Mouse (Mus musculus): ENCODE results near the gene Ambn.
"Not testable (repeated sequence)": the region's sequence is repeated elsewhere in the genome, so short reads cannot be mapped to it uniquely, and the experiment has no call there.

The Ambn gene

DNA sequence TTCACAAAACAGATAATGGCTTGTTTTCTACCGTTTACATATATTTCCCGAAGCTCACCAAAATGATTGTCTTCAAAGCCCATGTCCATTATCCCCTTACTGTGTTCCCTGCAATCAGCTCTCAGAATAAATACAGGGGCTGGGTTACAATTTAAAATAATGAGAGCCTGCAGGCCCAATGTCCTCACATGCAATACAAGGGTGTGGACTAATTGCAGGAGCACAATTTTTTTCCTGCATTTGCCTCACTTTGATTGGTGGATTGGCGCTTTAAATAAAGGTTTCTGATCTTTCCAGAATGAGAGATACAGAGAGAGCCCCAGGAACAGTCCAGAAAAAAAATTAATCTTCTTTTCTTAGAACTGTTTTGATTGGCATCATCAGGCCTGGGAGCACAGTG lies at the start of gene Ambn:
TSS of gene Ambn (plus strand) at position 301 of the 400 bp plus-strand sequence.
- DNase-seq (ENCODE audit: extremely low read depth, insufficient read length, low spot score) = no peak

DNA sequence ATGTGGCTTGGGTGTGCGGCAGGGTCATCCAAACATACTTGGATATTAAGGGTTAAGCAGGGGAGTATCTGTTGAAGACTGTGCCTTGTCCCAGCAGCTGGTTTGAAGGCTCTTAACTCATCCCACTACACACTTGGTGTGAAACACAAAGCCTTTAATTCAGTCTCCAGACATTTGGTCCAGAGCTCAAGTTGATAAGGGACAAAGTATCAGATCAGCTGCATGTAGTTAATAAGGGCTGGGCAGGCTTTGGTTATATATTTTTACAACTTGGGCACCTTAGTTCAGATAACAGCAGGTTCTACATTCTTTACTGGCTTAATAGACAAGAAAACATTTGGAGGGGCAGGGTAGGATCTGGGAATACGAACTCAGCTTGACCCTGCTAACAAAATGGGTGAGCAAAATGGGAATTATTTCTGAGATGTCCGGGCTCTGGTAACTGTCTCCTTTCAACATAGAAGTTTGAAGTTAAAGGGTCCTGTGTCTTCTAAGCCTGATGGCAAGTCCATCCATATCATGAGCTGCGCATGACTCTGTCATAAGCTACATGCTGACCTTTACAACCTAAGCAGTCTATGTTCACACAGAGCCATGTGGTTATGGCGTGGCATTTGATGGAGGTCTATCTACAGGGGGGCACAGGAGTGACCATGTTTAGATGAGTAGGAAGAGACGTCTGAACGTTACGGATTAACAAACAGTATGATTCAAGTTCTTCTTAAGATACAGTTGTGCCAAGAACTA lies 35.3 kb upstream of the Ambn start:
- no peak for DNase-seq (ENCODE audit: extremely low read depth, insufficient read length, low spot score)

DNA sequence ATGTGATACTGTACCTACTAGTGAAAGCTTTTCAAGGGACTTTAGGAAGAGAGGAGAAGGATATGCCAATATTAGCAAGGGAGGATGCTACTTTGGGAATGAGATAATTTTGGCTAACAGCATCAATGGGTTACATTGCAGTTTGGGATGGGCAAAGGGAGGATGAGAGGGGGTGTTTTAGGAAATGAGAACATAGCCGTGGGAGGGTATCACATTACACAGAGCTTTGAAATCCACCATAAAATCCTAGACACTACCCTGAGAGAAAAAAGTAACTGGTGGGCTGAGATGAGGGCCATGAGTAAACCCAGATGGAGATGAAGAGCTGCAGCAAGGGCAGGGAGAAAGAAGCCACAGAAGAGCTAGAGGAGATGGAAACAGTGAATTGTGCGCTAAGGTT lies 30.9 kb upstream of the Ambn start:
- not testable (repeated sequence) for DNase-seq (ENCODE audit: extremely low read depth, insufficient read length, low spot score)

DNA sequence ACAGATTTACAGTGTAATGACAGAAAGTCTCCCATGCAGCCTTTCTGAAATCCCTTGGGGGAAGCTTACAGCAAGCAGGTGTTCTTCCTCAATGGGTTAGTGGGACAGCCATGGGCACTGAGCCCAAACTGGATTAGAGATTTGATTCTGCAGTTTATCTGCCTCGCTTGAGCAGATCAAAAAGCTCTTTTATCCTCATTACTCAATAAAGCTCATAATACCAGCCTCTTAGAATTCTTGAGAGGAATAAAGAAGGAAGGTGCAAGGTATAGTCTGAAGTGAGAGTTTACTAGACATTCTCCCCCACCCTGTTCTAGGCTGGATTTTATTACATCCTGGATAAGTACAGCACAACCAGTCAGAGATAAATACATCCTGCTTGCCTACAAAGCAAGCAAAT lies 29.0 kb upstream of the Ambn start:
- DNase-seq (ENCODE audit: extremely low read depth, insufficient read length, low spot score) = no peak

DNA sequence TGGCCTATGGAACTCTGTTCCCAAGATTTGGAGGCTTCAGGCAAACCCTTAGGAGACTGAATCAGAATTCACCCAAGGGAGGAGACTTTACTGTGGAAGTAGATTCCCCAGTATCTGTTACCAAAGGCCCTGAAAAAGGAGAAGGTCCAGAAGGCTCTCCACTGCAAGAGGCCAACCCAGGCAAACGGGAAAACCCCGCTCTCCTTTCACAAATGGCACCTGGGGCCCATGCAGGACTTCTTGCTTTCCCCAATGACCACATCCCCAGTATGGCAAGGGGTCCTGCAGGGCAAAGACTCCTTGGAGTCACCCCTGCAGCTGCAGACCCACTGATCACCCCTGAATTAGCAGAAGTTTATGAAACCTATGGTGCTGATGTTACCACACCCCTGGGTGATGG lies 11.7 kb downstream of the Ambn start:
- no peak for DNase-seq (ENCODE audit: extremely low read depth, insufficient read length, low spot score)

DNA sequence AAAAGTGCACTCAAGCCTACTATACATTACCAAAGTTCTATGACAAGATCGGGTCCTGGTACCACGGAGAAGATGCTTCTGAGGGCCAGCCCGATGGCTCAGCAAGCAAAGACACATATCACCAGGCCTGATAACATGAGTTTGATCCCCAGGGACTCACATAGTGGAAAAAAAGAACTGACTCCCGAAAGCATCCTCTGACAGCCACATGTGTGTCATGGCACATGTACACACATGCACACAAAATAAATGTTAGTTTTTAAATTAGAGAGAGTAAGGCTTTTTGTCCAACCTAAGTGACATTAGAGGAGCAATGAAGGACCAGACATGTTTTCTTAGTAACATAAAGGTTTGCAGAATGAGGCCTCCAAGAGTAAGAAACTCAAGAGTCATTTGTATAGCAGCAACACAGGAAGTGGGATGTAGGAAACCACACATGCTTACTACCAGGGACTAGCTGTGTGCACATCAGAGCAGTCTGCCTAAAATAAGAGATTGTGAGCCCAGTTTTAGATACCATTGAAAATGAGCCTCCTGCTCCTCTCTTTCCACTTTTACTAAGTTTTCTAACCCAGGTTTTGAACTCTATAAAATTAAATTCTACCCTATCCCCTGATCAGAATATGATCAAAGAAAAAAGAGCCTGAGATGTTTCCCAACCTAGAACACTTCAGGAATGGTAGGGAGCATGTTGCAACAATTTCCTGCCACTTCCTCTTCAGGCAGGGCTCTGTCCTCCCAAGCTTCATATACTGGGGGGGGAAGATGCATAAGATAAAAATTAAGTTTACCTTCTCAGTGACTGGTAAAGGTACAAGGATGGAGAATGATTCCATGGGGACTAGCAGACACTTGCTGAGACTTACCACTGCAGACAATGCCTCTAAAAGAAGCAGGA lies 13.3 kb downstream of the Ambn start:
- DNase-seq (ENCODE audit: extremely low read depth, insufficient read length, low spot score) = no peak

DNA sequence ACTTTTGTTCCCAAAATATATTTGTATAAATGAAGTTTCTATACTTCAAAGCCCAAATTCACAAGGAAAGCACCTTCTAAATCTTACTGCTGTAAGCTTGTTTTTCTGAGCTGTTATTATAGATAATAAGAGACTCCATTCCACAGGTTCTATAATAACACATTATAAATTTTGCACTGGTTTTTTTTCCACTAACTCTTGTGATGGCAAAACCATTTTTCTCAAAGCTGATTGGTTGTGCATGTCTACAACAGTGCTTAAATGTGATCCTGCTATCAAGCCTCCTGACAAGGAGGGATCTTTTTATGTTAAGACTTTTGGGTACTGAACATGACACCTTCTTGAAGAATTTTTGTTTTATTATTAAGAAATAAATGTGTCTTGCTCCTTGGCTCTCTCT lies 31.9 kb downstream of the Ambn start, which contains the start of gene Enam:
TSS of gene Enam (plus strand) at position 301 of the 400 bp plus-strand sequence.
- no peak for DNase-seq (ENCODE audit: extremely low read depth, insufficient read length, low spot score)

DNA sequence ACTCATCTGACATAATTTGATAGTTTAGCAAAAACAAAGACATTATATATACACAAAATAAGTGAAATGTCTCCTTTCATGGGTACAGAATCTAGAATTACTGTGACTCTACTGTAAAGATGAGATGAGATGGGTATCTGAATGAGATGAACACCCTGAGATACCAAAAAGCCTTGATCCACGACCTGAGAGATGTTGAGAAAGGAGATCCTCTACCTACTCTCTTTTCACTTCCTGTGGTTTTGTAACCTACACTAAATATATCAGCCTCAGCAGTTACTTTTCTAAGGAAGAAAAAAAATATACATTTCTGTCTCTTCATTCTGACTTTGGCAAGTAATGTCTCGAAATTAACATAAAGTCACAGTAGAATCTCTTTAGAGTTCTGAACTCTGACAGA lies 33.2 kb downstream of the Ambn start:
- no peak for DNase-seq (ENCODE audit: extremely low read depth, insufficient read length, low spot score)

DNA sequence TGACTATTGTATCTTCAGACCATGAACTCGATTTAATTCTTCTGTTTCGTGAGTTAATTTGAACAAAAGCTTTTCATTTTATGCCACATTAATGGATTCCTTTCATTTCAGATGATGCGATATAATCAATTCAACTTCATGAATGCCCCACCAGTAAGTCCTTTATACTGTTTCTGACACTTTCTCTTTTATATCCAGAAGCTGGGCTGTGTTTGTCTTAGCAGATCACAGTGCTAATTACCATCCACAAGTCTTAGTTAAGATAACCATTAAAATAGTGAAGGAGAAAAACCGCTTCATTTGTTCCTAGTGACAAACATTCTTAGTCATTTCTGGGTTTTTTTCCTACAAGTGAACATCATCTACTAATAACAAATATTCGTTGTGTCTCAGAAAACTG lies 35.3 kb downstream of the Ambn start:
- no peak for DNase-seq (ENCODE audit: extremely low read depth, insufficient read length, low spot score)

DNA sequence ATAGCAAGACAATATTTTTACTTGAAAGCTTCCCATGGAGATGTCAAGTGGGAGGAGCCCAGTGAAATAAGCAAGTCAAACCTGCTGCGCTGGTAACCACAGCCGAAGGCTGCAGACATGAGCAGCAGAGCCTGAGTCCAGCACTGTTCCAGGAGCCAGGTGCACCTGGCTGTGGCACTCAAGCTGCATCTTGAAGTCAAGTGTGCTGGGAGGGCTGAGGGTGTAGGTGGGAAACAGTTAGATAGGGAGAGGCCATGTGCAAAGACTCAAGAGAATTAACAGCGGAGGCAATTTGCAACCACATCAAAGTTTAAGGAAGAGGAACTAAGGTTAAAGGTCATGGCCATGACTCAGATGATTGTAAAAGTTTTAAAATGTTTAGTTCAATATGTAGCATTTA lies 44.0 kb downstream of the Ambn start:
- no peak for DNase-seq (ENCODE audit: extremely low read depth, insufficient read length, low spot score)

DNA sequence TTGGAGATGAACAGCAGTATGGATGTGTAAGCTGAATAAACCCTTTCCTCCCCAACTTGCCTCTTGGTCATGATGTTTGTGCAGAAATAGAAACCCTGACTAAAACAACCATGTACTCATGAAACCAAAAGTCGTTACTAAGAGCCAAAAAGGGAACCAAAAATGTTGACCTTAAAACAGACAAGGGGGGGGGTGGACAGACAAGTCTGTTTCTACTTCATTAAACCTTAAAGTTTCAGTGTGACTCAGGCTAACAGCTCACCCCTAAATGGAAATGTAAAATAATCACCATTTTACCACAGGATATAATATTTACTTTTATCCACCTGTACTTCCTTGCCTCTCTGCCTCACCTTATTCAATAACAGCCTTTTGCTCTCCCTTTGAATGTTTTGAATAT lies 52.8 kb downstream of the Ambn start:
- no peak for DNase-seq (ENCODE audit: extremely low read depth, insufficient read length, low spot score)

DNA sequence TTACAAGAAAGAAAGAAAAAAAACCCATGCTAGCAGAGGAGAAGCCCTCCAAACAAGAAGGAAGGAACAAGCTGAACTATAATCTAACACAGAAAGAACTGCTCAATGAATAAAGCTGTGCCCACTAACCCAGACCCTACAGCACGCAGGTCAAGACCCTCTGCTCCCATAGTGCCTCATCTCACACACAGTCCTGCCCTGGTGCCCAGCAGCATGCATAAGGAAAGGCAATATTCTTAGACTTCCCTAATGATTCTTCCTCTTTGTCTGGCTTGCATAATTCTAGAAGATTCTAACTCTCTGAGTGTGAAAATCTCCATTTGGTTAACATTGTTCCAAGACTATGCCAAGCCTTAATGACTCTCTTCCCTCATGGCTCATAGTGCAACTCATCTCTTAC lies 53.2 kb downstream of the Ambn start:
- no peak for DNase-seq (ENCODE audit: extremely low read depth, insufficient read length, low spot score)
